Mouse (Mus musculus) adrenal gland, adult 2 months (tissue): ENCODE results near the gene Trdn. TPM values are rescaled to one million over a fixed set of nuclear protein-coding genes. Genes with fewer than 3 reads are reported as not detected.
A peak's percentile ranks its signal among the peaks of the same experiment; 100 is the strongest.

Experiments used
- DNase-seq: peaks from one replicate; pipeline ENCODE4 v3.0.0; 2021
- long read RNA-seq: library from polyadenylated mRNA; stranded (forward); transcript quantifications from one replicate; pipeline ENCODE4 v2.0.0, GENCODE M21; 2021
- polyA plus RNA-seq: library from polyadenylated mRNA; depleted of rRNA; stranded (reverse); fragments of >200 nt; gene quantifications from 2 replicates; pipeline ENCODE4 v1.2.3, GENCODE M21; 2012; rRNA removed
- total RNA-seq, 2 experiments: library from RNA; stranded (reverse); gene quantifications; 2 replicates each; pipeline ENCODE4 v1.2.3; 2021

Trdn gene
- total RNA-seq: not detected
- polyA plus RNA-seq: not detected in 2 replicates
- long read RNA-seq: 0 reads

GRCm38 (mm10) chr10:33080254-33080653 is at the start of gene Trdn:
TSS of gene Trdn (plus strand) at chr10:33080554.
- no peak for DNase-seq

GRCm38 (mm10) chr10:33060771-33061170 is 19.6 kb upstream of the Trdn start:
- no peak for DNase-seq

GRCm38 (mm10) chr10:33065566-33065965 is 14.8 kb upstream of the Trdn start:
- no peak for DNase-seq

GRCm38 (mm10) chr10:33073126-33073525 is 7.2 kb upstream of the Trdn start:
- DNase-seq: no peak

- DNase-seq: no peak
Measured at GRCm38 (mm10) chr10:33082151-33082844, 1.9 kb downstream of the Trdn start.

- DNase-seq: no peak
Measured at GRCm38 (mm10) chr10:33082961-33083626, 2.7 kb downstream of the Trdn start.

- no peak for DNase-seq
Measured at GRCm38 (mm10) chr10:33083627-33084158, 3.3 kb downstream of the Trdn start.

- no peak for DNase-seq
Measured at GRCm38 (mm10) chr10:33088403-33088802, 8.0 kb downstream of the Trdn start.

- no peak for DNase-seq
Measured at GRCm38 (mm10) chr10:33092400-33092799, 12.0 kb downstream of the Trdn start.

- no peak for DNase-seq
Measured at GRCm38 (mm10) chr10:33107942-33108341, 27.6 kb downstream of the Trdn start.

- no peak for DNase-seq
Measured at GRCm38 (mm10) chr10:33123028-33123427, 42.7 kb downstream of the Trdn start.

- DNase-seq: no peak
Measured at GRCm38 (mm10) chr10:33144911-33145310, 64.6 kb downstream of the Trdn start.

- peak; percentile 12 for DNase-seq
Measured at GRCm38 (mm10) chr10:33179731-33180631, 99.6 kb downstream of the Trdn start.

GRCm38 (mm10) chr10:33189031-33189430 is 108.7 kb downstream of the Trdn start:
- no peak for DNase-seq

- DNase-seq: no peak
Measured at GRCm38 (mm10) chr10:33195919-33196318, 115.6 kb downstream of the Trdn start.

- no peak for DNase-seq
Measured at GRCm38 (mm10) chr10:33198257-33198656, 117.9 kb downstream of the Trdn start.

GRCm38 (mm10) chr10:33210411-33210810 is 130.1 kb downstream of the Trdn start:
- no peak for DNase-seq

- DNase-seq: no peak
Measured at GRCm38 (mm10) chr10:33253911-33254310, 173.6 kb downstream of the Trdn start.

- DNase-seq: no peak
Measured at GRCm38 (mm10) chr10:33256202-33256601, 175.8 kb downstream of the Trdn start.

- no peak for DNase-seq
Measured at GRCm38 (mm10) chr10:33304982-33305381, 224.6 kb downstream of the Trdn start.

- no peak for DNase-seq
Measured at GRCm38 (mm10) chr10:33353026-33353425, 272.7 kb downstream of the Trdn start.

- no peak for DNase-seq
Measured at GRCm38 (mm10) chr10:33366521-33366920, 286.2 kb downstream of the Trdn start.
